Mouse (Mus musculus): Measurements from ENCODE around the gene Dynlt1f.
"Not testable (repeated sequence)": the region's sequence is repeated elsewhere in the genome, so short reads cannot be mapped to it uniquely, and the experiment has no call there.

- TF ChIP-seq CTCF, EP300 (IDR thresholded peaks at IDR 0.05; ENCODE audit: low read depth): not testable (repeated sequence)
Observed at GRCm38 (mm10) chr17:6647452-6647851, 8.2 kb downstream of the Dynlt1f start.

All from heart, postnatal 0 days (tissue).